ENCODE assay signal across 9 mouse cellular contexts in genomic region chr7:82864260-82864990, GRCm38 (mm10). TPM values are rescaled to one million over a fixed set of nuclear protein-coding genes. Genes with fewer than 3 reads are reported as not detected.
DNase-seq lines count a peak whose midpoint lies in the region; ATAC-seq lines count a peak whose summit lies in the region.
"Had no signal": no experiment of that assay in that cellular context is flagged by ENCODE, and none has a peak within 500 bp of the region (broad histone marks: within the 10 kb centered on the region; RNA-seq: fewer than 3 reads in every experiment).

No protein-coding gene starts in this region.

- no peaks in the 10 kb centered on the region for H3K36me3 ChIP-seq in limb, embryonic 15.5 days
- no peaks in the 10 kb centered on the region for H3K36me3 ChIP-seq in stomach, embryonic 16.5 days (ENCODE audit: control insufficient read depth, insufficient read depth, low read length)

- no peak overlapping the region for H3K9ac ChIP-seq in limb, embryonic 15.5 days
- peak overlapping the region; percentile 80; the same call in 1 of the 2 replicates for H3K9ac ChIP-seq in stomach, embryonic 16.5 days (ENCODE audit: low read length)

- peaks cover 16% of the 10 kb centered on the region for H3K4me1 ChIP-seq in limb, embryonic 15.5 days
- peaks cover 7% of the 10 kb centered on the region for H3K4me1 ChIP-seq in stomach, embryonic 16.5 days (ENCODE audit: control insufficient read depth, insufficient read depth, low read length)

- DNase-seq in CD4-positive, CD25-positive, alpha-beta regulatory T cell, adult 2 months (ENCODE audit: low read depth, low spot score), result peak; percentile 16
- DNase-seq in lung, postnatal 10 days, result peak; percentile 18
- DNase-seq in lung, postnatal 25 days (ENCODE audit: low spot score), result no peak
- DNase-seq in left cerebral cortex, postnatal 25 days (ENCODE audit: low spot score in 2 of 2), result no peak
- no peak for DNase-seq in adrenal gland, adult 18-20 months (ENCODE audit: low spot score in 2 of 2)
- DNase-seq: adrenal gland, postnatal 25 days had no signal

- peak overlapping the region; percentile 81; the same call in 1 of the 2 replicates for H3K4me3 ChIP-seq in limb, embryonic 15.5 days
- no peak overlapping the region for H3K4me3 ChIP-seq in stomach, embryonic 16.5 days (replicated peaks; ENCODE audit: low read length)

- H3K27me3 ChIP-seq in limb, embryonic 15.5 days, result no peaks in the 10 kb centered on the region
- H3K27me3 ChIP-seq in stomach, embryonic 16.5 days (ENCODE audit: control insufficient read depth, insufficient read depth, low read length), result no peaks in the 10 kb centered on the region

- intact Hi-C loops in left cerebral cortex, postnatal 25 days (cut with DNase I), result loop anchor here (2.0 kb wide), 1 partner anchor 150 kb away; no protein-coding TSS in a partner anchor

- WGBS in limb, embryonic 15.5 days, result 51% methylated on average over 8 of the region's 8 CpGs
- WGBS in stomach, embryonic 16.5 days, result 47% methylated on average over 8 of the region's 8 CpGs

- H3K9me3 ChIP-seq in limb, embryonic 15.5 days, result no peaks in the 10 kb centered on the region
- no peaks in the 10 kb centered on the region for H3K9me3 ChIP-seq in stomach, embryonic 16.5 days (replicated peaks; ENCODE audit: control insufficient read depth, low read length)

- peak overlapping the region; percentile 89; the same call in 1 of the 2 replicates for H3K27ac ChIP-seq in limb, embryonic 15.5 days
- no peak overlapping the region for H3K27ac ChIP-seq in stomach, embryonic 16.5 days (ENCODE audit: low read length)

- H3K4me2 ChIP-seq in limb, embryonic 15.5 days, result no peak overlapping the region
- H3K4me2 ChIP-seq in stomach, embryonic 16.5 days (ENCODE audit: low read depth, low read length), result peak overlapping the region; percentile 85; the same call in 1 of the 2 replicates

- ATAC-seq in CD4-positive, CD25-positive, alpha-beta regulatory T cell, adult 4 months, result no peak
- no peak for ATAC-seq in limb, embryonic 15.5 days (ENCODE audit: insufficient number of reproducible peaks, low FRiP score, low TSS enrichment, low read depth)
- ATAC-seq in stomach, embryonic 16.5 days (ENCODE audit: insufficient read depth, low FRiP score), result no peak

RNA-seq across cellular contexts. Expression of gene Mex3b, which starts 2.7 kb away (rescaled TPM):
- 1 to 10 TPM; 1.8 to 2.9 TPM for polyA plus RNA-seq in CD4-positive, CD25-positive, alpha-beta regulatory T cell, adult 4 months (2017; shearing (Covaris generic))
- 14.7 and 17.8 TPM in 2 replicates for polyA plus RNA-seq in limb, embryonic 15.5 days (2015; fragmentation: Nextera tagmentation; extraction: Ambion mirVana)
- 4.8 and 6.6 TPM in 2 replicates for polyA plus RNA-seq in stomach, embryonic 16.5 days (2015; fragmentation: Nextera tagmentation; extraction: Ambion mirVana)
- total RNA-seq in left cerebral cortex, postnatal 25 days (2021), result 10 to 100 TPM; 23.3 to 29.2 TPM
- 1 to 10 TPM; 1.2 to 1.4 TPM for total RNA-seq in adrenal gland, adult 18-20 months (2021)

Comparison
In these comparisons a context has a peak if more than half of its experiments do, and no peak if none do; other contexts are left out.
1. DNase-seq: peak in CD4-positive, CD25-positive, alpha-beta regulatory T cell, adult 2 months (single experiment) and lung, postnatal 10 days (single experiment); none in lung, postnatal 25 days (single experiment), left cerebral cortex, postnatal 25 days (0 of 2) and adrenal gland, adult 18-20 months (0 of 2).